Mouse (Mus musculus): ENCODE measurements around the gene Rpl3. TPM values are rescaled to one million over a fixed set of nuclear protein-coding genes. Genes with fewer than 3 reads are reported as not detected.
A peak's percentile ranks its signal among the peaks of the same experiment; 100 is the strongest.

Rpl3 gene
- total and polyA plus RNA-seq, 2 experiments = 304 to 399 TPM

DNA sequence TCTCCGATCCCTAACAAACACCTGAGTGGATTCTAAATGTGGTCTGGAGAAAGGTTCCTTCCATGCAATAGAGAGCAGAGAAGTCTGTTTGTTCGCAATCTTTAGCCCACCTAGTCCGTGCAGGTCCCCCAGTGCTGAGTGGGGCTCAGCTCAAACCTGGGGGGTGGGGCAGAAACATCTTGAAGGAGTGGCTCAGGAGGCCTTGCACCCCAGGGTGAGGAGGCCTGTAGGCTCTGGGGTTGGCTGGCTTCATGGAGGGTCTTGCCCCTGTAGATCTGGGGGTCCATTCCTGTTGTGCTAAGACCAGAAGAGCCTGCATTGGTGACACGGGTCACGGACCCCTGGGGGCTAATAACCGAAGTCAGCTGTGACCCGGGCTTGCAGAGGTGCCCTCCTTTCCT, 373 bp upstream of the Rpl3 start:
- H3K27ac ChIP-seq (replicated peaks; ENCODE audit: insufficient read depth, low read depth, low read length) = no peak overlapping the region
- no peak for DNase-seq (ENCODE audit: extremely low read depth, low read depth, low spot score)
- no peak overlapping the region for H3K9ac ChIP-seq (ENCODE audit: low read depth, low read length)
- H3K79me2 ChIP-seq (ENCODE audit: control insufficient read depth, insufficient read depth, low read length) = no peaks in the 10 kb centered on the region
- TF ChIP-seq CTCF (IDR thresholded peaks at IDR 0.05; ENCODE audit: low read depth, low read length) (no peak), POLR2A (IDR thresholded peaks at IDR 0.05; ENCODE audit: extremely low read depth, insufficient read depth, low read length) (no peak)
- peaks cover 2% of the 10 kb centered on the region; the same call in 1 of the 2 replicates for H3K4me1 ChIP-seq (ENCODE audit: control insufficient read depth, insufficient read depth, low read length)
- no peak overlapping the region for H3K4me3 ChIP-seq (ENCODE audit: insufficient read depth, low read depth, low read length)
- WGBS = 68% methylated on average over 7 of the region's 7 CpGs
- no peaks in the 10 kb centered on the region for H3K36me3 ChIP-seq (ENCODE audit: control insufficient read depth, insufficient read depth, low read length)
- H3K27me3 ChIP-seq (ENCODE audit: control insufficient read depth, insufficient read depth, low read length) = peaks cover 4% of the 10 kb centered on the region; the same call in 1 of the 2 replicates

DNA sequence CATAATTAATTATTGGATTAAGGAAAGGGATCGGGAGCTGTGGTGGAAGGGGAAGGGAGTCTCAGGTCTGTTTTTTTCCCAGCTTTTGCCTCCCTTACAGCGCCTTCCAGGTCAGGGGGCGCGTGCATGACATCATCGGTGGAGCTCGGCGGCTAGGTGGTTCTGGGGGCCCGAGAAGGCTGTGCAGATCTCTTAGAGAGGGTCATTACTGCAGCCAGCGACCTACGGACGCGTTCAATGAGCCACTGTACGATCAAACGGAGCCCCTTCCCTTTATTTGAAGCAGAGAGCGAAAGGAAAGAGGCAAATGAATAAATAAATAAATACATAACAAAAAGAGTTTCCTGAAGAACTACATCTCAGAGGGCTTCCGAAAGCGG, 937 bp downstream of the Rpl3 start:
- peaks cover 2% of the 10 kb centered on the region; the same call in 1 of the 2 replicates for H3K4me1 ChIP-seq (ENCODE audit: control insufficient read depth, insufficient read depth, low read length)
- DNase-seq (ENCODE audit: extremely low read depth, low read depth, low spot score) = no peak
- 2% methylated on average over 17 of the region's 17 CpGs for WGBS

DNA sequence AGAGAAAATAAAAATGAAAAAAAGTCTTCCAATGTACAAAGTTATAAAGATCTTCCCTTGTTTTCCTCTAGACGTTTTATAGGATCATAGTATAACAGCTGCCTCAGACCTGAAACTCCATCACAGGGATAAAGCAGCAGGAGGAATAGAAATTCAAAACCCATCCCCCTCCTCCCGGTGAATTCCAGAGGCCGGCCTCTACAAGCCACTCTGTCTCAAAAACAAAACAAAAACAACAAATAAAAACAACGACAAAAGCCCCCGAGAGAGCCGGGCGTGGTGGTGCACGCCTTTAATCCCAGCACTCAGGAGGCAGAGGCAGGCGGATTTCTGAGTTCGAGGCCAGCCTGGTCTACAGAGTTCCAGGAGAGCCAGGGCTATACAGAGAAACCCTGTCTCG, 1.5 kb downstream of the Rpl3 start:
- Histone ChIP-seq H3K4me3 (ENCODE audit: insufficient read depth, low read depth, low read length) (no peak overlapping the region), H3K27me3 (ENCODE audit: control insufficient read depth, insufficient read depth, low read length) (peaks cover 4% of the 10 kb centered on the region; the same call in 1 of the 2 replicates), H3K9ac (ENCODE audit: low read depth, low read length) (no peak overlapping the region), H3K27ac (replicated peaks; ENCODE audit: insufficient read depth, low read depth, low read length) (no peak overlapping the region), H3K79me2 (ENCODE audit: control insufficient read depth, insufficient read depth, low read length) (no peaks in the 10 kb centered on the region), H3K4me1 (ENCODE audit: control insufficient read depth, insufficient read depth, low read length) (peaks cover 2% of the 10 kb centered on the region; the same call in 1 of the 2 replicates), H3K36me3 (ENCODE audit: control insufficient read depth, insufficient read depth, low read length) (no peaks in the 10 kb centered on the region)
- no peak for TF ChIP-seq CTCF (IDR thresholded peaks at IDR 0.05; ENCODE audit: low read depth, low read length)
- no peak for TF ChIP-seq POLR2A (IDR thresholded peaks at IDR 0.05; ENCODE audit: extremely low read depth, insufficient read depth, low read length)
- DNase-seq (ENCODE audit: extremely low read depth, low read depth, low spot score) = no peak
- WGBS = 86% methylated on average over 11 of the region's 11 CpGs

More for the DNA sequence above, 937 bp downstream of the Rpl3 start:
- Histone ChIP-seq H3K9ac (ENCODE audit: low read depth, low read length) (peak overlapping the region; percentile 78), H3K79me2 (ENCODE audit: control insufficient read depth, insufficient read depth, low read length) (no peaks in the 10 kb centered on the region), H3K36me3 (ENCODE audit: control insufficient read depth, insufficient read depth, low read length) (no peaks in the 10 kb centered on the region), H3K4me3 (ENCODE audit: insufficient read depth, low read depth, low read length) (peak overlapping the region; percentile 62), H3K27ac (replicated peaks; ENCODE audit: insufficient read depth, low read depth, low read length) (no peak overlapping the region), H3K27me3 (ENCODE audit: control insufficient read depth, insufficient read depth, low read length) (peaks cover 4% of the 10 kb centered on the region; the same call in 1 of the 2 replicates)
- TF ChIP-seq POLR2A (IDR thresholded peaks at IDR 0.05; ENCODE audit: extremely low read depth, insufficient read depth, low read length) = no peak

DNA sequence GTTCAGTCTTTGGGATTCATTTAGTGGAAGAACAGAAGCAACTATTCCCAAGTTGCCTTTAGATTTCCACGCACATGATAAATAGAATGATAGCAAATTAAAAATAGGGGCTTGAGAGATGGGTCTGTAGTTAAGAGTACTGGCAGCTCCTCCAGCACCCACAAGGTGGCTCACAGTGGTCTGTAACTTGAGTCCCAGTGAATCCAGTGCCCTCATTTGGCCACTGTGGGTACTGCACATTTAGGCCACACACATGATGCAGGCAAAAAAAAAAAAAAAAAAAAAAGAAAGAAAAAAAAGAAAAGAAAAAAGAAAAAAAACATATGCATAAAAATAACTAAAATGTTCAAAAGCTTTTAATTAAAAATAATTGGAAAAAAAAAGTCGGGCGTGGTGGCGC, 3.0 kb downstream of the Rpl3 start:
- TF ChIP-seq POLR2A (IDR thresholded peaks at IDR 0.05; ENCODE audit: extremely low read depth, insufficient read depth, low read length) (no peak), CTCF (IDR thresholded peaks at IDR 0.05; ENCODE audit: low read depth, low read length) (peak; percentile 86)
- Histone ChIP-seq H3K4me3 (ENCODE audit: insufficient read depth, low read depth, low read length) (no peak overlapping the region), H3K27me3 (ENCODE audit: control insufficient read depth, insufficient read depth, low read length) (peaks cover 4% of the 10 kb centered on the region; the same call in 1 of the 2 replicates), H3K36me3 (ENCODE audit: control insufficient read depth, insufficient read depth, low read length) (no peaks in the 10 kb centered on the region), H3K9ac (ENCODE audit: low read depth, low read length) (no peak overlapping the region), H3K79me2 (ENCODE audit: control insufficient read depth, insufficient read depth, low read length) (no peaks in the 10 kb centered on the region), H3K27ac (replicated peaks; ENCODE audit: insufficient read depth, low read depth, low read length) (no peak overlapping the region), H3K4me1 (ENCODE audit: control insufficient read depth, insufficient read depth, low read length) (peaks cover 2% of the 10 kb centered on the region; the same call in 1 of the 2 replicates)
- peak; percentile 61 for DNase-seq (ENCODE audit: extremely low read depth, low read depth, low spot score)
- WGBS = 58% methylated on average over 4 of the region's 4 CpGs

DNA sequence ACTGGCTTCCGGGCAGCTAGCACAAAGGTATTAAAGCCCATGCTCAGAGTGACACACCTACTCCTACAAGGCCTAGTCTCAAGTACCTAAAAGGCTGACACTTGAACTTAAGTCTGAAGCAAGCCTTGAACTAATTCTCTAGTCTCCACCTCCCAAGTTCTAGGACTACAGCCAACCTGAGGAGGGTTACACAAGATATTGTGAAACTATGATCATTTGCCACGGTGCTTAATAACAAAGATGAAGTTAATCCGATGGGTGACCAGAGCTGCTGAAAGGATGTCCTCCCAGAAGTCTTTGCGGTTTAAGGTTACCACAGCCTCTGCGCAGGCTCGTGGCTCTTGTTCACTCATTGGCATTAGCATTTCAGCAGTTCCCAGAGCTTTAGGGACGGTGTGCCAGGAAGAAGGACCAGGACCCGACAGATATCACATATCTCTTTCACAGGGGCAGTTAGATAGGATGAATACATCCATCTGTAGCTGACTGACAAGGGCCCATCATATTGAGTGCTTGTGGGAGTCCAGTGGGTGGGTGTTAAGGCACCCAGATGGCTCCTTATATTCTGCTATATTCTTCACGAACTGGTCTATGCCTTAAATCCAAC, 4.2 kb downstream of the Rpl3 start:
- Histone ChIP-seq H3K36me3 (ENCODE audit: control insufficient read depth, insufficient read depth, low read length) (no peaks in the 10 kb centered on the region), H3K9ac (ENCODE audit: low read depth, low read length) (no peak overlapping the region), H3K79me2 (ENCODE audit: control insufficient read depth, insufficient read depth, low read length) (no peaks in the 10 kb centered on the region), H3K4me3 (ENCODE audit: insufficient read depth, low read depth, low read length) (no peak overlapping the region), H3K27ac (replicated peaks; ENCODE audit: insufficient read depth, low read depth, low read length) (no peak overlapping the region), H3K4me1 (ENCODE audit: control insufficient read depth, insufficient read depth, low read length) (peaks cover 2% of the 10 kb centered on the region; the same call in 1 of the 2 replicates), H3K27me3 (ENCODE audit: control insufficient read depth, insufficient read depth, low read length) (peaks cover 4% of the 10 kb centered on the region; the same call in 1 of the 2 replicates)
- WGBS = 68% methylated on average over 9 of the region's 9 CpGs
- no peak for TF ChIP-seq POLR2A (IDR thresholded peaks at IDR 0.05; ENCODE audit: extremely low read depth, insufficient read depth, low read length)
- TF ChIP-seq CTCF (IDR thresholded peaks at IDR 0.05; ENCODE audit: low read depth, low read length) = no peak
- peak; percentile 78 for DNase-seq (ENCODE audit: extremely low read depth, low read depth, low spot score)

DNA sequence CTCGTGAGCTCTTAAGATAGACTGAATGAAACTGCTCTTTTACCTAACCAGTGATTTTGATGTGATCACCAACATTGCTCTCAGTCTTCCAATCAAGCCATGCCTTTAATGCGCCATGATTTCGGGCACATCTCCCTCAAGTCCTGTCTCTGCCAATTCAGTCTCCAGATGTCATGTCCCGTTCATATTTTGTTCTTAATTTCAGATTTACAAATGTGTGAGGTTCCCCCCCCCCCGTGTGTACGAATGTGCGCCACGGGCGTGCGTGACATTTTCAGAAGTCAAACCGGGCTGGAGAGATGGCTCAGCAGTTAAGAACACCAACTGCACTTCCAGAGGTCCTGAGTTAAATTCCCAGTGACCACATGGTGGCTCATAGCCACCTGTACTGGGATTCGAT, 7.9 kb downstream of the Rpl3 start:
- Histone ChIP-seq H3K4me1 (ENCODE audit: control insufficient read depth, insufficient read depth, low read length) (peaks cover 10% of the 10 kb centered on the region), H3K27me3 (ENCODE audit: control insufficient read depth, insufficient read depth, low read length) (no peaks in the 10 kb centered on the region), H3K79me2 (ENCODE audit: control insufficient read depth, insufficient read depth, low read length) (no peaks in the 10 kb centered on the region), H3K36me3 (ENCODE audit: control insufficient read depth, insufficient read depth, low read length) (peaks cover 33% of the 10 kb centered on the region), H3K9ac (ENCODE audit: low read depth, low read length) (peak overlapping the region; percentile 73), H3K4me3 (ENCODE audit: insufficient read depth, low read depth, low read length) (peak overlapping the region; percentile 62), H3K27ac (replicated peaks; ENCODE audit: insufficient read depth, low read depth, low read length) (peak overlapping the region; percentile 80)
- WGBS = 2% methylated on average over 12 of the region's 12 CpGs
- TF ChIP-seq CTCF (IDR thresholded peaks at IDR 0.05; ENCODE audit: low read depth, low read length) (no peak), POLR2A (IDR thresholded peaks at IDR 0.05; ENCODE audit: extremely low read depth, insufficient read depth, low read length) (no peak)
- DNase-seq (ENCODE audit: extremely low read depth, low read depth, low spot score) = no peak

All from liver, adult 2 months (tissue).